Comparison of ENCODE assay signal across 9 mouse cellular contexts in genomic region chr8:84913960-84914359, GRCm38 (mm10). TPM values are rescaled to one million over a fixed set of nuclear protein-coding genes. Genes with fewer than 3 reads are reported as not detected.
DNase-seq lines count a peak whose midpoint lies in the region; ATAC-seq and TF ChIP-seq lines count a peak whose summit lies in the region.
"Had no signal": no experiment of that assay in that cellular context is flagged by ENCODE, and none has a peak within 500 bp of the region (broad histone marks: within the 10 kb centered on the region; RNA-seq: fewer than 3 reads in every experiment).

No protein-coding gene starts in this region.

- peaks cover 3% of the 10 kb centered on the region; the same call in 1 of the 2 replicates for H3K9me3 ChIP-seq in kidney, embryonic 14.5 days (ENCODE audit: control insufficient read depth, low read length)
- no peaks in the 10 kb centered on the region for H3K9me3 ChIP-seq in forebrain, postnatal 0 days (ENCODE audit: low read length)

- TF ChIP-seq CTCF in kidney, adult 2 months (conservative IDR thresholded peaks at IDR 0.05; ENCODE audit: insufficient read depth, insufficient read length, low read depth, low read length) = peak; percentile 47
- TF ChIP-seq CTCF in forebrain, postnatal 0 days (IDR thresholded peaks at IDR 0.05; ENCODE audit: low read depth) = peak; percentile 63

- H3K27me3 ChIP-seq in kidney, adult 2 months (replicated peaks; ENCODE audit: control insufficient read depth, insufficient read depth, low read length) = no peaks in the 10 kb centered on the region
- peaks cover 56% of the 10 kb centered on the region for H3K27me3 ChIP-seq in kidney, embryonic 14.5 days (ENCODE audit: control insufficient read depth, insufficient read depth, low read length)
- peaks cover 4% of the 10 kb centered on the region for H3K27me3 ChIP-seq in forebrain, postnatal 0 days (ENCODE audit: insufficient read depth, low read length)

- H3K4me1 ChIP-seq in kidney, adult 2 months (ENCODE audit: control insufficient read depth, insufficient read depth, low read length) = no peaks in the 10 kb centered on the region
- peaks cover 9% of the 10 kb centered on the region for H3K4me1 ChIP-seq in kidney, embryonic 14.5 days (ENCODE audit: control insufficient read depth, insufficient read depth, low read length)
- no peaks in the 10 kb centered on the region for H3K4me1 ChIP-seq in forebrain, postnatal 0 days (ENCODE audit: insufficient read depth)

- no peak for TF ChIP-seq POLR2A in kidney, adult 2 months (IDR thresholded peaks at IDR 0.05; ENCODE audit: low read depth, low read length)

- no peak for ATAC-seq in kidney, embryonic 14.5 days (ENCODE audit: low FRiP score, low TSS enrichment)
- ATAC-seq in forebrain, postnatal 0 days = peak; percentile 56; the same call in 1 of the 2 replicates

- no peaks in the 10 kb centered on the region for H3K36me3 ChIP-seq in kidney, adult 2 months (ENCODE audit: control insufficient read depth, insufficient read depth, low read length)
- H3K36me3 ChIP-seq in kidney, embryonic 14.5 days (ENCODE audit: control insufficient read depth, insufficient read depth, low read length) = no peaks in the 10 kb centered on the region
- peaks cover 78% of the 10 kb centered on the region for H3K36me3 ChIP-seq in forebrain, postnatal 0 days (ENCODE audit: insufficient read depth)

- no peak overlapping the region for H3K27ac ChIP-seq in kidney, adult 2 months (ENCODE audit: insufficient read depth, low read depth, low read length)
- H3K27ac ChIP-seq in kidney, embryonic 14.5 days (ENCODE audit: low read depth, low read length) = no peak overlapping the region
- H3K27ac ChIP-seq in forebrain, postnatal 0 days (ENCODE audit: low read depth, low read length) = no peak overlapping the region

- 32% methylated on average over 4 of the region's 4 CpGs for WGBS in kidney, adult 2 months
- 35% methylated on average over 4 of the region's 4 CpGs for WGBS in kidney, embryonic 14.5 days
- 34% methylated on average over 4 of the region's 4 CpGs for WGBS in forebrain, postnatal 0 days

- H3K4me3 ChIP-seq in kidney, adult 2 months (ENCODE audit: insufficient read depth, low read depth, low read length) = no peak overlapping the region
- H3K4me3 ChIP-seq in kidney, embryonic 14.5 days (ENCODE audit: low read length) = no peak overlapping the region
- H3K4me3 ChIP-seq in forebrain, postnatal 0 days (ENCODE audit: low read depth, low read length) = no peak overlapping the region

- peak; percentile 36 for DNase-seq in kidney, adult 2 months
- peak; percentile 63 for DNase-seq in T-cell, adult 2 months (ENCODE audit: low spot score)
- peak; percentile 73 for DNase-seq in forebrain, postnatal 0 days
- peak; percentile 57 for DNase-seq in lung, postnatal 10 days
- DNase-seq in thymus, postnatal 4 days = peak; percentile 69
- no peak for DNase-seq in layer of hippocampus, postnatal 36 days
- no peak for DNase-seq in frontal cortex, postnatal 10 days (ENCODE audit: low spot score in 2 of 2)

- no peak overlapping the region for H3K4me2 ChIP-seq in kidney, embryonic 14.5 days (replicated peaks; ENCODE audit: low read depth, low read length)
- no peak overlapping the region for H3K4me2 ChIP-seq in forebrain, postnatal 0 days (ENCODE audit: low read depth)

- H3K9ac ChIP-seq in kidney, embryonic 14.5 days (ENCODE audit: low read depth, low read length) = no peak overlapping the region
- H3K9ac ChIP-seq in forebrain, postnatal 0 days = no peak overlapping the region

RNA-seq across cellular contexts. Expression of gene Dnase2a, which starts 5.6 kb away (rescaled TPM):
- 19.0 and 20.1 TPM in 2 replicates for polyA plus RNA-seq in kidney, adult 2 months (2012; rRNA removed)
- polyA plus RNA-seq in kidney, embryonic 14.5 days (2014; fragmentation: Nextera tagmentation; extraction: Ambion mirVana) = 10.8 and 12.1 TPM in 2 replicates
- total RNA-seq in forebrain, postnatal 0 days (2014; rRNA removed) = 3.6 and 3.7 TPM in 2 replicates
- 6.3 and 7.1 TPM in 2 replicates for polyA plus RNA-seq in forebrain, postnatal 0 days (2015; fragmentation: Nextera tagmentation; extraction: Ambion mirVana)
- 1 to 10 TPM; 3.2 to 3.9 TPM for total RNA-seq in layer of hippocampus, postnatal 36 days (2021)

RNA-seq across cellular contexts. Expression of gene Klf1, which starts 12.2 kb away (rescaled TPM):
- polyA plus RNA-seq in kidney, adult 2 months (2012; rRNA removed) = 3.2 and 6.0 TPM in 2 replicates
- polyA plus RNA-seq in kidney, embryonic 14.5 days (2014; fragmentation: Nextera tagmentation; extraction: Ambion mirVana) = 1.2 and 1.7 TPM in 2 replicates
- total RNA-seq in forebrain, postnatal 0 days (2014; rRNA removed) = 0.46 TPM in 1 of 2 replicates, not detected in the other
- polyA plus RNA-seq in forebrain, postnatal 0 days (2015; fragmentation: Nextera tagmentation; extraction: Ambion mirVana) = 0.50 and 0.77 TPM in 2 replicates
- total RNA-seq in layer of hippocampus, postnatal 36 days (2021) = under 1 TPM in 1 of 2 experiments, not detected in 1; 0.40 TPM

RNA-seq across cellular contexts. Expression of gene Gcdh, which starts 20.2 kb away (rescaled TPM):
- 700 TPM in 2 replicates for polyA plus RNA-seq in kidney, adult 2 months (2012; rRNA removed)
- 28.6 and 43.3 TPM in 2 replicates for polyA plus RNA-seq in kidney, embryonic 14.5 days (2014; fragmentation: Nextera tagmentation; extraction: Ambion mirVana)
- 28.9 and 31.5 TPM in 2 replicates for total RNA-seq in forebrain, postnatal 0 days (2014; rRNA removed)
- 21.3 and 27.5 TPM in 2 replicates for polyA plus RNA-seq in forebrain, postnatal 0 days (2015; fragmentation: Nextera tagmentation; extraction: Ambion mirVana)
- 10 to 100 TPM; 39.5 to 46.3 TPM for total RNA-seq in layer of hippocampus, postnatal 36 days (2021)

RNA-seq across cellular contexts. Expression of gene Mast1, which starts 23.2 kb away (rescaled TPM):
- 0.18 and 0.38 TPM in 2 replicates for polyA plus RNA-seq in kidney, adult 2 months (2012; rRNA removed)
- polyA plus RNA-seq in kidney, embryonic 14.5 days (2014; fragmentation: Nextera tagmentation; extraction: Ambion mirVana) = 0.21 and 0.35 TPM in 2 replicates
- 39.7 and 57.7 TPM in 2 replicates for total RNA-seq in forebrain, postnatal 0 days (2014; rRNA removed)
- 44.2 and 63.8 TPM in 2 replicates for polyA plus RNA-seq in forebrain, postnatal 0 days (2015; fragmentation: Nextera tagmentation; extraction: Ambion mirVana)
- total RNA-seq in layer of hippocampus, postnatal 36 days (2021) = 10 to 100 TPM; 79.5 TPM

RNA-seq across cellular contexts. Expression of gene Rtbdn, which starts 32.8 kb away (rescaled TPM):
- not detected in 2 replicates for polyA plus RNA-seq in kidney, adult 2 months (2012; rRNA removed)
- 0.16 TPM in 1 of 2 replicates, not detected in the other for polyA plus RNA-seq in kidney, embryonic 14.5 days (2014; fragmentation: Nextera tagmentation; extraction: Ambion mirVana)
- 4.8 and 10.4 TPM in 2 replicates for total RNA-seq in forebrain, postnatal 0 days (2014; rRNA removed)
- polyA plus RNA-seq in forebrain, postnatal 0 days (2015; fragmentation: Nextera tagmentation; extraction: Ambion mirVana) = 1.7 and 3.5 TPM in 2 replicates
- total RNA-seq in layer of hippocampus, postnatal 36 days (2021) = 1 to 10 TPM in 1 of 2 experiments, under 1 TPM in 1; 0.77 to 1.0 TPM
- polyA plus RNA-seq: large intestine, adult 2 months had no signal

Comparison
In these comparisons a context has a peak if more than half of its experiments do, and no peak if none do; other contexts are left out.
1. RNA of gene Gcdh, which starts 20.2 kb away (polyA plus RNA-seq): 700 TPM in kidney, adult 2 months; 28.6 to 43.3 TPM in kidney, embryonic 14.5 days and 21.3 to 27.5 TPM in forebrain, postnatal 0 days; every median in the first group is over 10 times any median in the second.
2. DNase-seq: peak in kidney, adult 2 months (single experiment), T-cell, adult 2 months (single experiment), forebrain, postnatal 0 days (single experiment), lung, postnatal 10 days (single experiment) and thymus, postnatal 4 days (single experiment); none in layer of hippocampus, postnatal 36 days (0 of 2) and frontal cortex, postnatal 10 days (0 of 2).